Mouse (Mus musculus) intestine, postnatal 0 days (tissue): ENCODE results near the gene Arfip1. TPM values are rescaled to one million over a fixed set of nuclear protein-coding genes. Genes with fewer than 3 reads are reported as not detected.

Experiments
- ATAC-seq: fragments of 200-750 bp; cut with Nextera tagmentation; 2 replicates; pipeline ENCODE4 v1.8.0; 2017; ENCODE audit warnings: mild to moderate bottlenecking, moderate TSS enrichment, moderate library complexity
- H3K27ac ChIP-seq: fragments of 300-500 bp; sonication (generic); 2 replicates; pipeline ENCODE4 v1.5.1; 2014; ENCODE audit warnings: mild to moderate bottlenecking, low read depth, low read length, moderate library complexity
- H3K27me3 ChIP-seq: fragments of 300-500 bp; sonication (generic); replicated peaks from 2 replicates; pipeline ENCODE4 v1.6.1; 2014; ENCODE audit warnings: low read length, mixed read lengths; ENCODE audit not compliant: control insufficient read depth, insufficient read depth
- H3K36me3 ChIP-seq: fragments of 300-500 bp; sonication (generic); 2 replicates; pipeline ENCODE4 v1.6.1; 2014; ENCODE audit warnings: mild to moderate bottlenecking, moderate library complexity; ENCODE audit not compliant: control insufficient read depth, insufficient read depth
- H3K4me1 ChIP-seq: fragments of 300-500 bp; sonication (generic); replicated peaks from 2 replicates; pipeline ENCODE4 v1.6.1; 2014; ENCODE audit warnings: antibody characterized with exemption, low read length, mixed read lengths; ENCODE audit not compliant: control insufficient read depth, insufficient read depth
- H3K4me2 ChIP-seq: fragments of 300-500 bp; sonication (generic); replicated peaks from 2 replicates; pipeline ENCODE4 v1.6.1; 2014; ENCODE audit warnings: low read depth, mild to moderate bottlenecking, moderate library complexity
- H3K4me3 ChIP-seq: fragments of 300-500 bp; sonication (generic); 2 replicates; pipeline ENCODE4 v1.5.1; 2014; ENCODE audit warnings: low read depth, low read length
- H3K9ac ChIP-seq: fragments of 300-500 bp; sonication (generic); 2 replicates; pipeline ENCODE4 v1.6.1; 2014; ENCODE audit warnings: mild to moderate bottlenecking, low read depth, low read length
- H3K9me3 ChIP-seq: fragments of 300-500 bp; sonication (generic); 2 replicates; pipeline ENCODE4 v1.6.1; 2016; ENCODE audit warnings: mixed run types; ENCODE audit not compliant: control insufficient read depth
- CTCF ChIP-seq: sonication (generic); IDR thresholded peaks from 2 replicates; pipeline ENCODE4 v1.5.1; 2016; ENCODE audit warnings: low read depth, mild to moderate bottlenecking, control low read depth, antibody characterized with exemption, moderate library complexity
- WGBS: fragments of 180-500 bp; shearing (Covaris S2); extraction: QIAGEN DNeasy Blood & Tissue Kit; methylation state at CpG from one replicate; pipeline ENCODE4 v1.1.7; 2014; 5-methylcytosine and 5-hydroxymethylcytosine counted together
- polyA plus RNA-seq: library from polyadenylated mRNA; unstranded; fragments of >200 nt; fragmentation: Nextera tagmentation; extraction: Ambion mirVana; gene quantifications from 2 replicates; pipeline ENCODE4 v1.2.1, GENCODE M21; 2015

Arfip1 gene
- polyA plus RNA-seq, 1 experiment from 2014 or later = 42.6 TPM

- TF ChIP-seq CTCF = no peak
Observed at GRCm38 (mm10) chr3:84533227-84533626, 49.2 kb downstream of the Arfip1 start.

GRCm38 (mm10) chr3:84529021-84529420, 53.4 kb downstream of the Arfip1 start:
- WGBS = 60% methylated on average over 2 of the region's 2 CpGs
- TF ChIP-seq CTCF = no peak
- H3K4me1 ChIP-seq = no peaks in the 10 kb centered on the region
- H3K9ac ChIP-seq = no peak overlapping the region
- no peak overlapping the region for H3K4me3 ChIP-seq
- ATAC-seq = no peak
- peaks cover 21% of the 10 kb centered on the region for H3K36me3 ChIP-seq
- no peak overlapping the region for H3K27ac ChIP-seq
- H3K9me3 ChIP-seq = no peaks in the 10 kb centered on the region
- no peaks in the 10 kb centered on the region for H3K27me3 ChIP-seq
- no peak overlapping the region for H3K4me2 ChIP-seq

More at GRCm38 (mm10) chr3:84533227-84533626, 49.2 kb downstream of the Arfip1 start:
- Histone ChIP-seq H3K27ac (no peak overlapping the region), H3K4me1 (no peaks in the 10 kb centered on the region), H3K36me3 (peaks cover 16% of the 10 kb centered on the region), H3K9me3 (no peaks in the 10 kb centered on the region), H3K4me3 (no peak overlapping the region), H3K4me2 (no peak overlapping the region), H3K27me3 (no peaks in the 10 kb centered on the region), H3K9ac (no peak overlapping the region)
- WGBS = 61% methylated on average over 5 of the region's 5 CpGs
- no peak for ATAC-seq

GRCm38 (mm10) chr3:84524952-84525351, 57.5 kb downstream of the Arfip1 start:
- no peak for TF ChIP-seq CTCF
- 84% methylated on average over 1 of the region's 1 CpGs for whole genome bisulfite sequencing
- H3K27ac ChIP-seq = no peak overlapping the region

GRCm38 (mm10) chr3:84516163-84516562, 66.3 kb downstream of the Arfip1 start:
- Histone ChIP-seq H3K9me3 (no peaks in the 10 kb centered on the region), H3K27ac (no peak overlapping the region)
- no peak for TF ChIP-seq CTCF

More at GRCm38 (mm10) chr3:84524952-84525351, 57.5 kb downstream of the Arfip1 start:
- Histone ChIP-seq H3K4me2 (no peak overlapping the region), H3K36me3 (peaks cover 10% of the 10 kb centered on the region; the same call in 1 of the 2 replicates), H3K9ac (no peak overlapping the region), H3K4me3 (no peak overlapping the region), H3K4me1 (no peaks in the 10 kb centered on the region), H3K27me3 (no peaks in the 10 kb centered on the region), H3K9me3 (no peaks in the 10 kb centered on the region)
- ATAC-seq = no peak

GRCm38 (mm10) chr3:84512774-84513515, 69.5 kb downstream of the Arfip1 start:
- no peak for ATAC-seq
- no peak for TF ChIP-seq CTCF
- 0 out of 2 replicates have a peak, but pooled peaks cover 3% of the 10 kb centered on the region for H3K4me1 ChIP-seq
- H3K4me3 ChIP-seq = no peak overlapping the region
- H3K9me3 ChIP-seq = no peaks in the 10 kb centered on the region
- no peak overlapping the region for H3K9ac ChIP-seq
- WGBS = 54% methylated on average over 6 of the region's 6 CpGs
- peaks cover 18% of the 10 kb centered on the region for H3K36me3 ChIP-seq
- H3K27ac ChIP-seq = 0 out of 2 replicates have a peak overlapping the region, but pooled peaks have one; percentile 4
- no peak overlapping the region for H3K4me2 ChIP-seq
- no peaks in the 10 kb centered on the region for H3K27me3 ChIP-seq

More at GRCm38 (mm10) chr3:84516163-84516562, 66.3 kb downstream of the Arfip1 start:
- peaks cover 22% of the 10 kb centered on the region; the same call in 1 of the 2 replicates for H3K36me3 ChIP-seq
- H3K4me2 ChIP-seq = no peak overlapping the region
- ATAC-seq = no peak
- H3K4me1 ChIP-seq = 0 out of 2 replicates have a peak, but pooled peaks cover 3% of the 10 kb centered on the region
- no peaks in the 10 kb centered on the region for H3K27me3 ChIP-seq
- 56% methylated on average over 3 of the region's 3 CpGs for WGBS
- no peak overlapping the region for H3K4me3 ChIP-seq
- H3K9ac ChIP-seq = no peak overlapping the region

- Histone ChIP-seq H3K36me3 (peaks cover 21% of the 10 kb centered on the region; the same call in 1 of the 2 replicates), H3K27ac (no peak overlapping the region), H3K27me3 (no peaks in the 10 kb centered on the region), H3K4me2 (no peak overlapping the region), H3K4me1 (no peaks in the 10 kb centered on the region), H3K9ac (no peak overlapping the region), H3K4me3 (no peak overlapping the region), H3K9me3 (no peaks in the 10 kb centered on the region)
- no peak for ATAC-seq
- no peak for TF ChIP-seq CTCF
- WGBS = 84% methylated on average over 4 of the region's 4 CpGs
Observed at GRCm38 (mm10) chr3:84505193-84505592, 77.2 kb downstream of the Arfip1 start.
